Mouse (Mus musculus) heart, embryonic 11.5 days (tissue): ENCODE results near the gene Tdrd6. TPM values are rescaled to one million over a fixed set of nuclear protein-coding genes. Genes with fewer than 3 reads are reported as not detected.
A peak's percentile ranks its signal among the peaks of the same experiment; 100 is the strongest.

Experiments
- ATAC-seq: fragments of 200-750 bp; cut with Nextera tagmentation; replicated peaks from 2 replicates; pipeline ENCODE4 v1.8.0; 2017; ENCODE audit warnings: moderate library complexity; ENCODE audit not compliant: insufficient number of reproducible peaks, low FRiP score, low TSS enrichment
- H3K27ac ChIP-seq: fragments of 300-500 bp; sonication (generic); 2 replicates; pipeline ENCODE4 v1.5.1; 2014; ENCODE audit warnings: mild to moderate bottlenecking, low read depth, low read length
- H3K27me3 ChIP-seq: fragments of 300-500 bp; sonication (generic); 2 replicates; pipeline ENCODE4 v1.6.1; 2014; ENCODE audit warnings: mild to moderate bottlenecking, low read length, mixed read lengths; ENCODE audit not compliant: control insufficient read depth, insufficient read depth
- H3K36me3 ChIP-seq: fragments of 300-500 bp; sonication (generic); 2 replicates; pipeline ENCODE4 v1.6.1; 2014; ENCODE audit warnings: mild to moderate bottlenecking, low read length, moderate library complexity, mixed read lengths; ENCODE audit not compliant: control insufficient read depth, insufficient read depth
- H3K4me1 ChIP-seq: fragments of 300-500 bp; sonication (generic); 2 replicates; pipeline ENCODE4 v1.6.1; 2014; ENCODE audit warnings: low read length; ENCODE audit not compliant: control insufficient read depth, insufficient read depth
- H3K4me2 ChIP-seq: fragments of 300-500 bp; sonication (generic); 2 replicates; pipeline ENCODE4 v1.6.1; 2014; ENCODE audit warnings: mild to moderate bottlenecking, moderate library complexity
- H3K4me3 ChIP-seq: fragments of 300-500 bp; sonication (generic); 2 replicates; pipeline ENCODE4 v1.5.1; 2014; ENCODE audit warnings: low read depth, low read length
- H3K9ac ChIP-seq: fragments of 300-500 bp; sonication (generic); 2 replicates; pipeline ENCODE4 v1.6.1; 2014; ENCODE audit warnings: mild to moderate bottlenecking, low read depth, low read length, moderate library complexity
- H3K9me3 ChIP-seq: fragments of 300-500 bp; sonication (generic); replicated peaks from 2 replicates; pipeline ENCODE4 v1.6.1; 2016; ENCODE audit warnings: low read length; ENCODE audit not compliant: control insufficient read depth
- WGBS: fragments of 180-500 bp; shearing (Covaris S2); extraction: QIAGEN DNeasy Blood & Tissue Kit; methylation state at CpG from one replicate; pipeline ENCODE4 v1.1.7; 2014; ENCODE audit not compliant: insufficient replicate concordance; 5-methylcytosine and 5-hydroxymethylcytosine counted together
- polyA plus RNA-seq: library from polyadenylated mRNA; unstranded; fragments of >200 nt; fragmentation: Nextera tagmentation; extraction: Ambion mirVana; gene quantifications from 2 replicates; pipeline ENCODE4 v1.2.1, GENCODE M21; 2014

Tdrd6 gene
- 0.03 TPM in 1 of 2 replicates, not detected in the other for polyA plus RNA-seq

DNA sequence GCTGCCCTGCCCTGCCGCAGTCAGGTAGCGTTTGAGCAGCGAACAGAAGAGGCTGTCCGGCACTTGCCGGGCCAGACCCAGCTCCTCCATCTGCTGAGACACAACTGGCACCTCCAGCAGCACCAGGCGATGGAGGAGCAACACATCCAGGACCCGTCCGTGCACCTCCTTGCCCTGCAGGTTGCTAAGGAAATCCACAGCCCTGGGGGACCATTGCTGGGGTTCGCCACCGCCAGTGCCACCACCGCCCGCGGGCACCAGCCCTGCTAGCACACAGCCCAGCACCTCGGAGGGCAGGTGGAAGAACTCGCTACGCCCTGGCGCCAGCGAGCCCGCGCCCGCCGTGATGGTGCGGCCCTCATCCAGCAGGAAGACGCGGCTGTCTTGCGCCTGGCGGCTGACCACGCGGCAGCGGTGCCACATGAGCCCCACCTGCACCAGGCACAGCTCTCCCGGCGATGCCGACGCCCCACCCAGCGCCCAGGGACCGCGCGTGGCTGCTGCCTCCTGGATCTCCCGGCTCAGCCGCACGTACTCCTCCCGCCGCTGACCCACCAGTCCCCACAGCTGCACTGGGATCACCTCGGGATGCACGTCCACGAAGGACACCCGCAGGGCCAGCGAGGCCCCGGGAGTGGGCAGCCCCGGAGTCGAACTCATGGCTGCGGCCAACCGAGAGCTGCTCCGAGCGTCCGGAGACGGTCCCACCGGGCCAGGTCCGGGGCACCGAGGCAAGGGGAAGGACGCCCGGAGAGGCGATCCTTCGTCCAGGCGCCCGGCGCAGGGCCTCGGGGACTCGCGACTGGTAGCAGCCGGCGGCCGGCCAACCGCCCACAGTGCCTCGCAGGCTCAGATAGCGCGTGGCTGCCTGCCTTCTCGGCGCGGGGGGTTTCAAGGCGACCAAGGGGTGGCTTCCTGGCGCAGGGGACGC lies at the start of gene Tdrd6:
Tdrd6 (minus strand) TSS at position 804 of the 931 bp plus-strand sequence.
- Histone ChIP-seq H3K27me3 (peaks cover 39% of the 10 kb centered on the region), H3K4me2 (peak within 1 kb of the TSS; percentile 81), H3K36me3 (no peaks in the 10 kb centered on the region), H3K9ac (peak within 1 kb of the TSS; percentile 28; the same call in 1 of the 2 replicates), H3K4me1 (peaks cover 16% of the 10 kb centered on the region), H3K4me3 (peak within 1 kb of the TSS; percentile 49), H3K27ac (no peak within 1 kb of the TSS), H3K9me3 (no peaks in the 10 kb centered on the region)
- 4% methylated on average over 77 of the region's 83 CpGs for WGBS
- ATAC-seq = peak; percentile 46; the same call in 1 of the 2 replicates

DNA sequence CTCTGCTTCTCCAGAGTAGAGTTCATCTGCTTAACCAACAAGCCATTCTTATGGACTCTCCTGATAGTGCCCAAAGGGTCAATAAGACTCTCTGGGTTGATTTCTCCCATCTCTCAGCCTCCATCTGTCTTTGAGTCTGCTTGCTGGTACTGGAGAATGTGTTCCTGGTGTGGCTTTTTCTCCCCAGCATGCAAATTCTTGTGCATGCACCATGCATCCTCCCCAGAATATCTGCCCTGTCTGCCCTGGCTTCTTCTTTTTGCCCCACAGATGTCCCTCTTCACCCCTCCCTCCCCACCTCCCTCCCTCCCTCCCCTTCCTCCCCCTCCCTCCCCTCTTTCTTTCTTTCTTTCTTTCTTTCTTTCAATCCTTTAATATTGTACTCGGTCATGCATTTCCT lies 47.2 kb upstream of the Tdrd6 start:
- 83% methylated on average over 1 of the region's 1 CpGs for WGBS
- ATAC-seq = no peak
- no peaks in the 10 kb centered on the region; the same call in 1 of the 2 replicates for H3K36me3 ChIP-seq

DNA sequence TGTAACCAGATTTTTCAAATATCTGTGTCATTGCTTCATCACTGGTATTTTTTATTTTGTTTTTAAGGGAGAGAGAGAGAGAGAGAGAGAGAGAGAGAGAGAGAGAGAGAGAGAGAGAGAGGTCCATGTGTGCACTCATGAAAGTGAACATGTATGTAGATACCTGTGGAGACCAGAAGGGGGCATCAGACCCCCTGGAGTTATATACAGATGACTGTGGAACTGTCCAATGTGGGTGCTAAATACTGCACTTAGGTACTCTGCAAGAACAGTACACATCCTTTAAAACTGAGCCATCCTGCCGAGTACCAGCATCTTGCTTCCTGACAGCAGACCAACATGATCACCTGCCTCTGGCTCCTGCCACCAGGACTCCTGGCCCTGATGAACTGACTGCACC lies 46.1 kb upstream of the Tdrd6 start:
- WGBS = 81% methylated on average over 1 of the region's 1 CpGs
- H3K4me1 ChIP-seq = peaks cover 4% of the 10 kb centered on the region; the same call in 1 of the 2 replicates
- H3K27ac ChIP-seq = no peak overlapping the region
- H3K27me3 ChIP-seq = no peaks in the 10 kb centered on the region
- H3K4me2 ChIP-seq = no peak overlapping the region
- no peak overlapping the region for H3K9ac ChIP-seq
- H3K4me3 ChIP-seq = no peak overlapping the region
- no peak for ATAC-seq
- H3K36me3 ChIP-seq = no peaks in the 10 kb centered on the region; the same call in 1 of the 2 replicates
- H3K9me3 ChIP-seq = no peaks in the 10 kb centered on the region

More for the DNA sequence above, 47.2 kb upstream of the Tdrd6 start:
- Histone ChIP-seq H3K9me3 (no peaks in the 10 kb centered on the region), H3K27ac (no peak overlapping the region), H3K4me3 (no peak overlapping the region), H3K4me1 (peaks cover 4% of the 10 kb centered on the region; the same call in 1 of the 2 replicates), H3K9ac (no peak overlapping the region), H3K27me3 (no peaks in the 10 kb centered on the region), H3K4me2 (no peak overlapping the region)

DNA sequence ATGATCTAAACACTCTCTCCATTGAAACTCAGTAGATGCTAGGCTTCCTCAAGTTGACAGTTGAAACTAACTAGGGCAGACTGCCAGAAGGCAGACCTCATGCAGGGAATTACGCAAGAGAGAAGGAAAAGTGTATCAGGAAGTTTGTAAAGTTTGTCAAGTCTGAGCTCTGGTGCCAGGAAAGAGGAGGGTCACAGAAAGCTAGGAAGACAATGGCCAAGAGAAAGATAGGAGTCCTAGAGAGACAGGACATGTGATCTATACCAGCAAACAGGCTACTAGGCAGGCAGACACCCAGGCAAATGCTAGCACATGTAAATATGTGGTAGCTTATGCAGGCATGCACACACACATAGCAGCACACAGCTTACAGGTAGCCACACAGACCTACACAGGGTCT lies 45.1 kb upstream of the Tdrd6 start:
- no peak overlapping the region for H3K9ac ChIP-seq
- peaks cover 4% of the 10 kb centered on the region; the same call in 1 of the 2 replicates for H3K4me1 ChIP-seq
- 0 out of 2 replicates have a peak overlapping the region, but pooled peaks have one; percentile 29 for H3K27ac ChIP-seq
- H3K27me3 ChIP-seq = no peaks in the 10 kb centered on the region
- H3K4me3 ChIP-seq = no peak overlapping the region
- ATAC-seq = 0 out of 2 replicates have a peak, but pooled peaks have one; percentile 42
- WGBS = 67% methylated on average over 1 of the region's 1 CpGs
- H3K36me3 ChIP-seq = no peaks in the 10 kb centered on the region
- no peak overlapping the region for H3K4me2 ChIP-seq
- H3K9me3 ChIP-seq = no peaks in the 10 kb centered on the region

DNA sequence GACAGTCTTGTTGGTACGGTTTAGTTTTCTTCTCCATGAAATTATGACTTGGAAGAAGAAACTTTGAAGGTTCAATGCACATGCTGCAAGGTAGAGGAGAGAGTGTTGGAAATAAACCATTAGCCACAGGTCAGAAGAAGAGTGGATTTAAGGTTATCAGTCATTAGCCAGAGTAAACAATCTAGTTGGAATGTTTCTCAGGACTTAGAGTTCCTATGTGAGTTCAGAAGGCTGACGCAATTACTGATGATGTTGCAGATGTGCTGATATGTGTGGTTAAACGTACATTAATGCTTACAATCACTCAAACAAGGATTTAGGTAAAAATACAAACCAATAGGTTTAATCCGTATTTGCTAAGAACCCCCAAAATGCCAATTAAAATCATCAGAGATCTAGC lies 41.8 kb upstream of the Tdrd6 start:
- ATAC-seq = no peak
- Histone ChIP-seq H3K36me3 (no peaks in the 10 kb centered on the region), H3K4me1 (peaks cover 10% of the 10 kb centered on the region), H3K4me2 (no peak overlapping the region), H3K27me3 (no peaks in the 10 kb centered on the region), H3K9me3 (no peaks in the 10 kb centered on the region), H3K4me3 (no peak overlapping the region), H3K9ac (no peak overlapping the region), H3K27ac (no peak overlapping the region)
- 65% methylated on average over 4 of the region's 4 CpGs for WGBS

DNA sequence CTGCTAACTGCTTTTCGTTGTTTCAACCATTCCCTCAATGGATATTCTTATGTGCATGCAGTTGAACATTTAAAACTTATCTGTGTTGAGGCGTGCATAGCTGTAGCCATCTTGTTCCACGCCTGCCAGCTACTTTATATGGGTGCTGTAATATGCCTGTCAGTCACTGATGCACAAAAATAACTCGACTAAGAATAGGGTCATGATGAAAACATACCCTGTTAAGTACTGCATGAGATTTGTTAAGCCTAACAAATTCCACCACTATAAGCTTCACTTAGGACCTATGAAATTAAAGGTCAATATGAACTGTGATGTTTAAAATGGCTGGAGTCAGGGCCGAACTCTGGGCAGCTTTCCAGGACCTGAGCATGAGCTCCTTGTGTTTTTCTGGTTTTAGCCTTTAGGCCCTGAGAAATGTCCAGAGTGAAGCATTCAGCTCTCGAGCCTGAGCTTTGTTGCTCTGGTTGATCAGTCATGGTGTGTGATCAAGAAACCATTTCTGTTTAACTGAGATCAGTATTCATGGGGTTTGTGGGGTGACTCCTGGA lies 39.1 kb upstream of the Tdrd6 start:
- Histone ChIP-seq H3K27ac (peak overlapping the region; percentile 1; the same call in 1 of the 2 replicates), H3K4me2 (peak overlapping the region; percentile 93), H3K4me3 (0 out of 2 replicates have a peak overlapping the region, but pooled peaks have one; percentile 1), H3K4me1 (peaks cover 14% of the 10 kb centered on the region), H3K27me3 (no peaks in the 10 kb centered on the region), H3K9me3 (no peaks in the 10 kb centered on the region), H3K36me3 (no peaks in the 10 kb centered on the region), H3K9ac (no peak overlapping the region)
- 65% methylated on average over 6 of the region's 6 CpGs for WGBS
- no peak for ATAC-seq

DNA sequence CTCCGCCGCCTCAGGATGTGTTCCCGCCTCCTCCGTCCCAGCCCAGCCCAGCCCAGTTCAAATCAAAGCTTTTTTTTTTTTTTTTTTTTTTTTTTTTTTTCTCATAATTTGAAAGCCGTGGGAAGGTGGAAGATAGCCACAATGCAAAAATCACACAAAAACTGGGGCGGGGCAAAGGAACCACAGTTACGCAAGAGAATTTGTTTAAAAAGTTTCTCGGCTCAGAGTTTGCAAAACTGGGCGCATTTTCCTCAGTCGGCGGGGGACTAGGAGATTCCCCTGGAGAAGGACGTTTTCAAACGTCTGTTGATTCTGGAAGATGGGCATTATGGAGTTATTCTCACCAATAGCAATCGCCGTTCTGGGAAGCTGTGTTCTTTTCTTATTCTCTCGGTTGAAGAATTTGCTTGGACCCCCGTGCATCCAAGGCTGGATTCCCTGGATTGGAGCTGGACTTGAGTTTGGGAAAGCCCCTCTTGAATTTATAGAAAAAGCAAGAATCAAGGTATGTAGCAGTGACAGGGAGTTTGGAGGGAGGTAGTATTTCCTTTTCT lies 37.3 kb upstream of the Tdrd6 start, which contains the start of gene Cyp39a1:
Cyp39a1 (plus strand) TSS at position 136 of the 554 bp plus-strand sequence.
- Histone ChIP-seq H3K4me2 (peak within 1 kb of the TSS; percentile 93), H3K4me3 (peak within 1 kb of the TSS; percentile 89), H3K9ac (peak within 1 kb of the TSS; percentile 77), H3K4me1 (peaks cover 14% of the 10 kb centered on the region), H3K9me3 (no peaks in the 10 kb centered on the region), H3K27me3 (no peaks in the 10 kb centered on the region), H3K36me3 (no peaks in the 10 kb centered on the region), H3K27ac (0 out of 2 replicates have a peak within 1 kb of the TSS, but pooled peaks have one; percentile 29)
- ATAC-seq = no peak
- WGBS = under 1% methylated on average over 17 of the region's 17 CpGs

DNA sequence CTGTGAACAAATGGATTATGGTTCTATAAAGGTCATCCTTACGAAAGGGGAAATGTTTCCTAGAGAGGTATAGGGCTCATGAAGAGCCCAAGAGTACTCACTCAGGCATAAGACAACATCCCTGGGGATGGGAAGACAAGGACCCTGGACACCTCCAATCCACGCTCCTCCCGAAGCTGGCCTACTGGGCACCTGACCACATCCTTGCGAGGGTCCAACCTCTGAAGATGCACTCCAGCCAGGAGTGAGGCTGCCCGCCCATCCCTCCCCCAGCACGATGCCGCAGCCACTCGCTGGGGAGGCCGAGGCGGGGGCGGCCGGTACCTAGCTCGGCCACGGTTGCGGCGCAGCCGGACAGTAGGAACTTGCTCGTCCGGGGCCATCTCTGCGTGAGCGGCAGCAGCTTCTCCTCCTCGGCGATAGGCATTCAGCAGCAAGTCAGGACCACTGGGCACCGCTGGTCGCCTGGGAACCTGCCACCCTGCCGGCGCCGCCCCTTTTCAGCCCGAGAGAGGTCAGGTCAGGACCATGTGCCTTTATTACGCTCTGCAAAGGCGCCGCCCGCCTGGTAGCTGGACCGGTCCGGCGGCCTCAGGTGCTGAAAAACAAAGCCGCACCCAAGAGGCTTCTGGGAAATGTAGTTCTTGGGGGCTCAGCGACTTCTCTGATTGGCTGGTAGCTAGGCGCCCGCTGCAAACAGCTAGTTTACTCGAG lies 36.6 kb upstream of the Tdrd6 start, which contains the start of gene Slc25a27:
Slc25a27 (minus strand) TSS at position 639 of the 714 bp plus-strand sequence.
- H3K4me3 ChIP-seq = peak within 1 kb of the TSS; percentile 89

More for the DNA sequence above, 36.6 kb upstream of the Tdrd6 start, which contains the start of gene Slc25a27:
- WGBS = 1% methylated on average over 40 of the region's 41 CpGs
- Histone ChIP-seq H3K4me1 (peaks cover 14% of the 10 kb centered on the region), H3K9ac (peak within 1 kb of the TSS; percentile 77), H3K27ac (0 out of 2 replicates have a peak within 1 kb of the TSS, but pooled peaks have one; percentile 29), H3K9me3 (no peaks in the 10 kb centered on the region), H3K27me3 (no peaks in the 10 kb centered on the region), H3K4me2 (peak within 1 kb of the TSS; percentile 93), H3K36me3 (no peaks in the 10 kb centered on the region)
- ATAC-seq = peak; percentile 94
